8 mouse cellular contexts compared by ENCODE assay signal in the genomic region with DNA sequence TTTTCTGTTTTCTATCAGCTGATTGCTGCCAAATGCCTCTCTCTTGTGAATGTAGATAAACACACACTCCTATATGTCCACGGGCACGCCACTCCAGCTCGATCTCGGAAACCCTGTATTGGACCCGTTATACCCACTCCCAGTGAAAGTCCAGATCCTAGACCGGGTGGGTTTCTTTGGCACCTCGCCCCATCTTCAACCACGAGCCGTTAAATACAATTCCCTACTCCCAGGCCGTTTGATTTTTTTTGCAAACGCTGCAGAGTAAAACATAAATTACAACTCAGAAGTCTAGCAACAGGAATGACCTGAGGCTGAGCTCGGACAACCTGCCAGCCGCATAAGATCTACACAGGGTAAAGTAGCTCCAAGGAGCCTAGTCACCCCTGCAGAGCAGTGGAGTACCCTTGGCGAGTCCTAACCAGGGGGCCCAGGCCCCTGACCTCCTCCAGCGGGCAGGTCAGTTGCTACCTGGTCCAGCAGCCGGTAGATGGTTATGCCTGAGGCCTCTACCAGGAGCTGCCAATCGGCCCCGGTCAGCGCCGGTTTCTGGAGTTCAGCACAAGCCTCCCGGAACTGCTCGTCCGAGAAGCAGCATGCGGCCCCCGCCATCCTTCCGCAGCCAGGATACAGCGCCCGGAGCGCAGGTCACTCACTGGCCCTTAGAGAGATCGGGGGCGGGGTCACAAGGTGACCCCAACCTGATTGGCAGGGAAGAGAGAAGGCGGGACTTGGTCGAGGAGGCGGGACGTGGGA. TPM values are rescaled to one million over a fixed set of nuclear protein-coding genes. Genes with fewer than 3 reads are reported as not detected.
DNase-seq lines count a peak whose midpoint lies in the region; ATAC-seq lines count a peak whose summit lies in the region.

A gene (minus strand): TSS at position 664 of the 756 bp plus-strand sequence.

- WGBS in hindbrain, embryonic 11.5 days, result 15% methylated on average over 35 of the region's 35 CpGs

- DNase-seq in R1 (ENCODE audit: low read depth, low spot score), result peak; percentile 90
- DNase-seq in cerebellum, adult 9-11 months, result peak; percentile 89
- DNase-seq in frontal cortex, postnatal 10 days (ENCODE audit: low spot score in 2 of 2), result peak; percentile 27 to 46
- DNase-seq in hindbrain, embryonic 11.5 days (ENCODE audit: low spot score), result peak; percentile 85
- peak; percentile 25 to 37 for DNase-seq in layer of hippocampus, postnatal 36 days
- peak; percentile 75 for DNase-seq in retina, postnatal 7 days (ENCODE audit: low read depth, low spot score)
- peak; percentile 86 for DNase-seq in urinary bladder, postnatal 14 days (ENCODE audit: low spot score)

- H3K36me3 ChIP-seq in hindbrain, embryonic 11.5 days (ENCODE audit: control insufficient read depth, insufficient read depth, low read length), result no peaks in the 10 kb centered on the region

- peak within 1 kb of the TSS; percentile 37 for H3K4me3 ChIP-seq in hindbrain, embryonic 11.5 days (ENCODE audit: low read depth, low read length)

- no peaks in the 10 kb centered on the region for H3K27me3 ChIP-seq in hindbrain, embryonic 11.5 days (ENCODE audit: control insufficient read depth, insufficient read depth, low read length)

- no peaks in the 10 kb centered on the region for H3K4me1 ChIP-seq in hindbrain, embryonic 11.5 days (replicated peaks; ENCODE audit: control insufficient read depth, insufficient read depth, low read length)

- peak; percentile 96 for ATAC-seq in hindbrain, embryonic 11.5 days (ENCODE audit: low FRiP score)
- ATAC-seq in megakaryocyte, adult 5-6 weeks (ENCODE audit: poor library complexity, severe bottlenecking), result peak; percentile 97

- H3K27ac ChIP-seq in hindbrain, embryonic 11.5 days (ENCODE audit: low read depth, low read length), result no peak within 1 kb of the TSS

- peak within 1 kb of the TSS; percentile 50 for H3K9ac ChIP-seq in hindbrain, embryonic 11.5 days (ENCODE audit: low read depth, low read length)

- no peaks in the 10 kb centered on the region for H3K9me3 ChIP-seq in hindbrain, embryonic 11.5 days (ENCODE audit: control insufficient read depth, low read length)

- peak within 1 kb of the TSS; percentile 81 for H3K4me2 ChIP-seq in hindbrain, embryonic 11.5 days (replicated peaks; ENCODE audit: low read depth, low read length)

RNA-seq across cellular contexts. Expression of the gene that starts here (rescaled TPM):
- 5.1 and 6.2 TPM in 2 replicates for polyA plus RNA-seq in hindbrain, embryonic 11.5 days (2014; fragmentation: Nextera tagmentation; extraction: Ambion mirVana)
- total RNA-seq in layer of hippocampus, postnatal 36 days (2021), result under 1 TPM; 0.68 to 0.77 TPM
- 7.2 and 9.7 TPM in 2 replicates for total RNA-seq in megakaryocyte, adult 5-6 weeks (2015)
- 15.3 and 17.7 TPM in 2 replicates for total RNA-seq in megakaryocyte, adult 5-6 weeks (2017)

Comparison
In these comparisons a context has a peak if more than half of its experiments do, and no peak if none do; other contexts are left out.
1. RNA of the gene that starts here (total RNA-seq): 7.2 to 17.7 TPM in megakaryocyte, adult 5-6 weeks; 0.68 to 0.77 TPM in layer of hippocampus, postnatal 36 days; every median in the first group is over 4 times any median in the second.
2. Peak in DNase-seq in layer of hippocampus, postnatal 36 days; RNA of the gene not detected or under 1 TPM.
3. DNase-seq: peak in every context shown above with its lines; median percentile 90 in R1; 89 in cerebellum, adult 9-11 months; 86 in urinary bladder, postnatal 14 days; 85 in hindbrain, embryonic 11.5 days; 75 in retina, postnatal 7 days; 36 in frontal cortex, postnatal 10 days; 31 in layer of hippocampus, postnatal 36 days.